Comparison of ENCODE assay signal across 21 mouse cellular contexts in the genomic region with DNA sequence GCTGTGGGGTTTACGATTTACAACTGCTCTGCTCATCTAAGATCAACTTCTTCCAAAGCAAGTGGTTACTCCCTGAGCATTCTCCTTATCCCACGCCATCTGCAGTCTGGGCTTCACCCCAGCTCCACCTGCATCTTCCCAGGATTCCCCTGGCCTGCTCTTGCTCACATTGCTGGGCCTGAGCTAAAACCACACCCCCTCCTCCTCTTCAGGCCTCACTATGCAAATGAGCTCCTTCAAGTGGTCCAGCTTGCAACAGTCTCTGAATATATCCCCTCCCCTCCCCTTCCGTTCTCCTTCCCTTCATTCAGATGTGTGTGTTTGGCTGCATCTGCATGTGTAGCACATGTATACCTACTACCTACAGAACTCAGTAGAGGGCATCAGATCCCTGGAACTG. TPM values are rescaled to one million over a fixed set of nuclear protein-coding genes. Genes with fewer than 3 reads are reported as not detected.
A peak's percentile ranks its signal among the peaks of the same experiment; 100 is the strongest.
DNase-seq lines count a peak whose midpoint lies in the region.
"Had no signal": no experiment of that assay in that cellular context is flagged by ENCODE, and none has a peak within 500 bp of the region (broad histone marks: within the 10 kb centered on the region; RNA-seq: fewer than 3 reads in every experiment).

No protein-coding gene starts in this region.

- DNase-seq in lung, postnatal 36 days, result peak; percentile 46
- no peak for DNase-seq in lung, postnatal 10 days
- peak; percentile 91 for DNase-seq in A20 (ENCODE audit: low read depth, low spot score)
- DNase-seq in B cell, adult 2 months, result peak; percentile 77 to 78
- peak; percentile 60 for DNase-seq in induced T-regulatory cell, adult 2 months (ENCODE audit: low read depth)
- DNase-seq in left cerebral cortex, adult 11 months (ENCODE audit: low spot score), result no peak
- no peak for DNase-seq in adrenal gland, postnatal 10 days
- DNase-seq: adrenal gland, adult 8-10 months; cerebellum, adult 8-10 months; cerebellum, postnatal 36 days; embryo, embryonic 11 days; gastrocnemius, adult 2 months; kidney, postnatal 4 days; layer of hippocampus, adult 9-11 months; retina, postnatal 1 day; thymus, postnatal 4 days had no signal

RNA-seq across cellular contexts. Expression of a gene that starts 6.3 kb away (rescaled TPM):
- total RNA-seq in adrenal gland, postnatal 10 days (2021), result 10 to 100 TPM; 33.3 to 37.7 TPM

RNA-seq across cellular contexts. Expression of a gene that starts 11.7 kb away (rescaled TPM):
- total RNA-seq in adrenal gland, postnatal 10 days (2021), result 10 to 100 TPM; 40.5 to 44.8 TPM

RNA-seq across cellular contexts. Expression of a gene that starts 26.1 kb away (rescaled TPM):
- total RNA-seq in adrenal gland, postnatal 10 days (2021), result under 1 TPM; 0.21 to 0.39 TPM
- total RNA-seq: adrenal gland, adult 8-10 months; ES-E14; gastrocnemius, adult 2 months; hematopoietic stem cell, adult 5-6 weeks; left cerebral cortex, adult 2 months; left cerebral cortex, postnatal 36 days had no signal

RNA-seq across cellular contexts. Expression of a gene that starts 41.9 kb away (rescaled TPM):
- 10 to 100 TPM; 27.9 to 36.1 TPM for total RNA-seq in adrenal gland, postnatal 10 days (2021)

RNA-seq across cellular contexts. Expression of a gene that starts 55.3 kb away (rescaled TPM):
- total RNA-seq in adrenal gland, postnatal 10 days (2021), result under 1 TPM; 0.48 to 0.66 TPM
- total RNA-seq: ES-E14; hematopoietic stem cell, adult 5-6 weeks; hindbrain, postnatal 0 days had no signal

Comparison
In these comparisons a context has a peak if more than half of its experiments do, and no peak if none do; other contexts are left out.
1. DNase-seq: peak in lung, postnatal 36 days (single experiment), A20 (single experiment), B cell, adult 2 months (2 of 2) and induced T-regulatory cell, adult 2 months (single experiment); none in lung, postnatal 10 days (single experiment), left cerebral cortex, adult 11 months (single experiment) and adrenal gland, postnatal 10 days (single experiment).